Mouse (Mus musculus) heart, postnatal 4 days (tissue): Measurements from ENCODE around the gene Cd5. TPM values are rescaled to one million over a fixed set of nuclear protein-coding genes. Genes with fewer than 3 reads are reported as not detected.

ENCODE experiments used
- DNase-seq: peaks from one replicate; pipeline ENCODE4 v3.0.0; 2021
- total RNA-seq, 2 experiments: library from RNA; stranded (reverse); gene quantifications; 2 replicates each; pipeline ENCODE4 v1.2.3; 2021

The Cd5 gene
- total RNA-seq, 2 experiments from 2014 or later = 0.34 to 0.95 TPM

DNA sequence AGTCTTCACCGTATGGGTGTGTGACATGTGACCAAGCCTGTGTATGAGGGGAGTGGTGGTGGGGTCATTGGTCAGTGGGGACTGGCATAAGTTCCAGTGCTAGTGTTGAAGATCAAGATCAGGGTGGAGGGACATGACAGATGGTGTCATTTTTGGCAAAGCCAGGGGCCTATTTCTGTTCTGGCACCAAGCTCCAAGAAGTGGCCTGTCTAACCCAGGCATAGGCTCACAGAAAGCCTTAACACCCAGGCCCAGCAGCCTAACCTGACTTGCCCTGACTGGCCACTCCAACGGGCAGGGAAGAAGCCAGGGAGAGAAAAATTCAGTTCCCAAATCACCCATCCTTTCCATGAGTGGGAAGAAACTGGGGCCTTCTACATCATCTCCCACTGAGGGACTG, 18.7 kb upstream of the Cd5 start:
- DNase-seq = no peak

DNA sequence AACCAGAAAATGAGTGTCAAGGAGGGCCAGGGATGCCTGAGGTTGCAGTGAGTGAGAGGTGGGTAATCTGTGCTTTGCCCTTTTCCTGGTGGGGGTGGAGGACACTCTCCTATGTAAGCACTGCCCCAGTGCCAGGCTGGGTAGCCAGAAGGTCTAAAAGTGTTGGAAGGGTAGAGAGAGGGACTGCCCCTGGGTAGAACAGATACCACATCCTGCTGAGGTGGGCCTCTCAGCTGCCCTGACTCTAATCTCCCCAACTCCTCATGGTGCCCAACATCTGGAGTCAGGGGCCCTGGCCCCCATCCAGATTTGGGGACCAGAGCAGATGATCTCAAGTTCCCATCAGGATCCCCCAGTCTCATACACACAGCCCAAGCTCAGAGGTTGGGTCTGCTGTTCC, 18.3 kb upstream of the Cd5 start:
- DNase-seq = no peak

DNA sequence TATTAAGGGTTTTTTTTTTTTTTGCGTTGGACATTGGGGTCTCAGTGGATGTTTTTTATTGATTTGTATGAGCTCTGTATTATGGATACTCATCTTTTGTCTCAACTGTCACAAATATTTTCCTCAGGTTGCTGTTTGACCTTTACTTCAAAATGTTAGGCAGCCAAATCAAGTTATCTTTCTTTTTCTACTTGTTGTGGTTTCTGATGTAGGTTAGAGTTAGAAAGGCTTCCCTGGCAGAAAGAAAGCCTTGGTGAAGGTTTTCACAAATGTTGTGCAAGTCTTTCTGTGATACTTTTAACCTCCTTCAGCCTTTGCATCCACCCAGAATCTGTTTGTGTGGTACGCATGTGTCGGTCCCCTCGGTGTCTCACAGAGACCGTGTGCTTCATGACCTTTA, 13.8 kb upstream of the Cd5 start:
- DNase-seq = no peak

DNA sequence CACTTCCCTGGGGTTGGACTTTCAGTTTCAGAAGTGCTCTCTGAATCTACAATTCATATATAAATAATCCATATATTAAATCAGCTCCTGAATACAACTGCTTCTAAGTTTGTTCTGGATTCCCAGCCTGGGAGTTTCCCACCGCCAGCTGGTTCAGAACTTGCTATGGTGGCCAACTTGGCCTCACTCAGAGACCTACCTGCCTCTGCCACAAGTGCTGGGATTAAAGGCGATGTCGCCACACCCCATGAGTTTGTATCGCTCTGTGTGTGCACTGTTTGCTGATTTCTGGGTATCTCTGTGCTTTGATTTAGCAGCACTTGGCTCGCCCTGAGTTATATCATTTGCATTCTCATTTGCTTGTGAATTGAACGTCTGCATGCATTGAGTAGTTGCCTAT, 13.3 kb upstream of the Cd5 start:
- no peak for DNase-seq

DNA sequence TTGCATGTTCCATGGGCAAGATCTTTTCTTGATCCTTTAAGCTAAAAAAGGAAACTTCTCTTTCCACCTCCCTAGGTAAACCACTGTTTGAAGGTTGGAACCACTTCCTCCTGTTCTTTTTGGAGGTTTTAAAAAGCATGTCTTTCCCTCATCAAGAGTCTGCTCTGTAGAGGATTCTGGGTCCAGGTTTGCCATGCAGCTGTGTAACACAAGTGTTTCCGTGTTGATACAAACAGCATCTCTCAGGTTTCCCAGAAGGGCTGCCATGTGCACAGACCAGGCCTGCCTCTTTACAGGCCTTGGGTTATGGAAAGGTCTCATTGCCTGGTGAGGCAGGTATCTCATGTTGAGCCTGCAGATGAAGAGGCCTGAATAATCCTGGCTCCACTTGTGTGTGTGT, 12.8 kb upstream of the Cd5 start:
- DNase-seq = no peak

DNA sequence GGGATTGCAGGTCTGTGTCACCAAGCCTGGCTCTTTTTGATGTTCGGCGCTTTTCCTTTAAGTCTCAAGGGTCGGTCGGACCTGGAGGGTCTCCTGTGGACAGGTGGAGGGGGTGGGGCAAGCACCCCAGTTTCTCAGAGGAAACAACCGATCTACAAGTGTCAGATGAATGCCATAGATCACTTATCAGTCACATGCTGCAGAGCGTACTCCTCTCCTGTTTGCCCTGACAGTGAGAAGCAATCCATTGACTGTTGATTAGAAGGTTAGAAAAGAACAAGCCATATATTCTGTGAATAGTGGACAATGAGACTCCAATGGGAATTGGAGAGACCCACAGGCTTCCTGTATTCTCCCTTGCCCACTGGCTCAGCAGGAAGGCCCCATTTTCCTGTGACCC, 11.4 kb upstream of the Cd5 start:
- DNase-seq = no peak

DNA sequence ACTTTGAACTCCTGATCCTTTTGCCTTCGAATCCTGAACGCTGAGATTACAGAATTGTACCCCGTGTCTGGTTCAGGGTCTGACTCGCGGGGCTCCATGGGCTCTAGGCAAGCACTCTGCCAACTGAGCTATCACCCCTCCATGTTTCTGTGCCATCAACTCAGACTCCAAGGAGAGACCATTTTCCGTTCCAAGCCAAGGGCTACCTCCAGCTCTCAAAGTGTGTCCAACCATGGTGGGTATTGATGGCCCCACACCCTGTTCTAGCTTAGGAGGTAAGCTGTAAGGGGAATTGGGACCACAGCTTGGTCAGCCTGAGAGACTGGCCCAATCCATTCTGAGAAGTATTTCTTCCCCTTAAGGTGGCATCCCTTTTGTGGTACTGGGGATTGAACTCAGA, 10.5 kb upstream of the Cd5 start:
- DNase-seq = no peak

DNA sequence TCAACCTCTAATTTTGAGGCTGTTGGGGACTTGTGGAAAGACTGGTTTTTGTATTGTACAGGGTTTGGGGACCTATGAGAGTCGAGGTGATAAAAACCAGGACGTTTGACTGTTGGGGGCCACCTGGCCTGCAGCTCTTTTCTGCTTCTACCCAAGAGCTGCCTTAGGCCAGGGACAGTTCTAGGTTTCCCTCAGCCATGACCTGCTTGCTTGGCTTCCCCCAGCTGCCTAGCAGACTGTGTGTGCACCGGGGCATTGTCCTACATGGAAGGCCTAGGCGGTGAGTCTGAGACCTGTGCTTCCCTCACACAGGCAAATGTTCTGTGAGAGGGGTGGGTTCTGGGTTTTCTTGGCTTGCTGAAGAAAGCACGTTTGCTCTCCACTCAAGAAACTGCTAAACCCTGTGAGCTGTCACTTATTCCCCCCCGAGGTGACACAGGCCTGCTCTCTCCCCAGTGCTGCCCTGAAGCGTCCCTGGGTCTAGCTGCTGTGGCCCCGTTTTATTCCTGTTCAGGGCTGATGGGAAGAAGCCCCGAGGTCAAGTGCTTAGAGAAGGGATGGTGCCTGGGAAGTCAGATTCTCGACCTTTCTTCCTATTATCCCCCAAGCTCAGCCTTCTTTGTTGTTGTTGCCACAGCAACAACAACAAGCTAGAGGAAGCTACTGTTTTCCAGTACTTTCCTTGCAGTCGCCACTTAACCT, 9.8 kb upstream of the Cd5 start:
- no peak for DNase-seq

DNA sequence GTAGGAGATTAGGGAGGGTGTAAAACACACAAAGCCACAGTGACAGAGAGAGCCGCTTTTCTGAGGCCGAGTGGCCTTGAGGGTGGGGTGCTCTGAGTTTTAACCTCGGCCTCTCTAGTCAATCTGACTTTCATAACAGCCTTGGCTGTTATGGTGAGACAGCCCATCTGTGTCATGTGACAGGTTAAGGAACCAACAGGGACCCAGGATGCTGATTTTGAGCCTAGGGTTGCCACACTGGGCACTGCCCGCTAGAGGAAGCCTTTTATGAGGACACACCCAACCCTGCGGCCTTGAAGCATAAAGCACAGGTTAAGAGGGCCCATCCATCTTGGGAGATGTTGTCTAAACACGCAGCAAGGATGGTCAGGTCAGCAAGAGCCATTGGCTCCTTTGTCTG, 8.9 kb upstream of the Cd5 start:
- DNase-seq = no peak

DNA sequence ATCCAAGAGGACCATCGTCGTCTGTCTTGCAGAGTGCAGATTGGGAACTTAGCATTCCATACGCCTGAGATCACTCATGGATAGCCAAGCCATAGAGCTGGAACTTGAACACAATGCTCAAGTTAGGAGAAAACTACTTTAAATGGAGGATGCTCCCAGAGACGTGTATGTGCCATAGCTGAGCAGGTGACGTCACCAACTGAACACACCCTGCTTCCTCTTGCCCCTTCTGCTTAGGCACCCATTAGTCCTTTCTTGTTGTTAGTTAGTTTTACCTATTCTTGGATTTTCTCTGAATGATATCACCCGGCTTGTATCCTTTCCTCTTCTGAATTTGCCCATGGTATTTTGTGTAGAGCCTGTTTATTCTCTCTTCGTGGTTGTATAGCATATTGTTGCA, 8.4 kb upstream of the Cd5 start:
- DNase-seq = no peak

DNA sequence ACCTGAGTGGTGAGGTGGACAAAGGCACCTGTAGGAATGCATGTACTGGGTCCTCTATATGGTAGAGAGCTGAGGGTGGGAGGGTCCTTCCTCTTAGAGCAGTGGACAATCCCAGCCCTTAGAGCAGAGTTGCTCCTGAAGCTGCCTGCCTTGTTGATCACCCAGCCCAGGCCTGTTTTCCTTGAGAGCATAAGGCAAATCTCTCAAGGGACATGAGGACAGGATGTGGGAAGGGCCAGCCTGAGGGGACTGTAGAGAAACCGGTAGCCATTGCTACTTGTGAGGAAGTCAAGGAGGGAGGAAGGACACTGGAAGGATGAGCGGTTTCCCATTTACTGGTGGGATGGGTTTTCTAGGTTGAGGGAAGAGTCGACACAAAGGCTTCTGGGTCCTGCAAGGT, 3.8 kb upstream of the Cd5 start:
- DNase-seq = no peak

DNA sequence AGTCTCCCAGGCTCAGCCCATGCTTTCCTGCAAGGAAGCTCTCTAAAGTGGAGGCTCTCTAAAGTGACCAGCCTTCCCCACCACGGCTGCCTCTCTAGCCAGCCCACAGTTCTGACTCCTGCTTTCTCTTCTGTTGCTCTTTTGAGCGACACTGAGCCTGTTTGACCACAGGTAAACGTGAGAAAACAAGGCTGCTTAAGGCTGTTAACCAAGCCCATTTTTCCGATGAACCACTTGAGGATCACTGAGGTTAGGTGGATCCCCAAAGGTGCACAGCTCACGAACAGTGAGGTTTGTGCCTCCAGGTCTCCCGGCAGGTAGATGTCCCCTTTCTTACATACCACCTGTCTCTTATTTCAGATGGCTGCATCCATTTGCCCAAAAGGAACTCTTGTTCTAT, 3.3 kb upstream of the Cd5 start:
- no peak for DNase-seq

DNA sequence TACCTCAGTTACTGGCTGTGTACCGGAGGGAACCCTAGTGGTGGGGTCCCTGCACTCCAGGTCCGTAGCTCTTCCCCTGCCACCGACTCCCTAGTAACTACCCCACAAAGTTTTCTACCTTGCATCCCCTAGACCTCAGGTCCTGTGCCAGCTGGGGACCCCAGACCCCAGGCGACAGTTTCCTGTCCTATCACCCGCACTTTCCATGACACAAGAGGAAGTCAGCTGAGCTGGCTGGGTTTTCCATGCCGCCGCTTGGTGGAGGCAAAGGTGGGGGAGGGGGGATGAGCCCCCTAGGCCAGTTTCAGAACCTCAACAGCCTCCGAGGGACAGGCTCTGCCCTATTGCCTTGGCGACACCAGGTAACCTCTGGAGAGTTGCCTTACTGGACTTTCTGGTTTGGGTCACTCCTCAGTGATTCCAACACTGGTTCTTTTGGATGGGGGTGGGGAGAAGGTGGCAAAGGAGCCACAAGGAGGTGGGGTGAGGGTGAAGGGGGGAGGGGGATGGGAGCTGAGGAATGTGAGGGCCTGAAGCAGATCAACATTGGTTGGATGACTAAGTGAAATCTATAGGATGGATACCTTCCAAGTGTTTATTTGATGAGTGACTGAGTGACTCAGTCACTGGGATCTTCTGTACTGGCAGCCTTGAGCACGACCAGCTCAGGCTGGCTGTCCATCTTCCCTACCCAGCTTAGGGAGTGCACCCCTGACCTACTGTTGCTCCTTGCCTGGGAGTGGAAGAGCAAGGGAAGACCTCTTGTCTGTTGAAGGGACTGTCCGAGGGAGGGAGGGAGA, 2.0 kb upstream of the Cd5 start:
- no peak for DNase-seq

DNA sequence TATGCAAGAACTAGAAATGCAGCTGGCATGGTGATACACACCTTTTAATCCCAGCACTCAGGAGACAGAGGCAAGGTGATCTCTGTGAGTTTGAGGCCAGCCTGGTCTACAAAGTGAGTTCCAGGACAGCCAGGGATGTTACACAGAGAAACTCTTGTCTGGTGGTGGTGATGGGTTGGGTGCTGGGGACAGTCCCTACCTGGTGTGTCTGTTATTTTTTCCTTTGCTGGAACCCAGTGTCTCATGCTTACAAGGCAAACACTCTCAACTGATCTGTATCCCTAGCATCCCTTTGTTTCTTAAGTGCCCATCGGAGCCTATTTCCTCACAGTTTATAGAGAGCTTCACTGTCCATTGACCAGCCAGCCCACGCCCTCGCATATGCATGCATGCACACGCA, 1.1 kb upstream of the Cd5 start:
- no peak for DNase-seq

DNA sequence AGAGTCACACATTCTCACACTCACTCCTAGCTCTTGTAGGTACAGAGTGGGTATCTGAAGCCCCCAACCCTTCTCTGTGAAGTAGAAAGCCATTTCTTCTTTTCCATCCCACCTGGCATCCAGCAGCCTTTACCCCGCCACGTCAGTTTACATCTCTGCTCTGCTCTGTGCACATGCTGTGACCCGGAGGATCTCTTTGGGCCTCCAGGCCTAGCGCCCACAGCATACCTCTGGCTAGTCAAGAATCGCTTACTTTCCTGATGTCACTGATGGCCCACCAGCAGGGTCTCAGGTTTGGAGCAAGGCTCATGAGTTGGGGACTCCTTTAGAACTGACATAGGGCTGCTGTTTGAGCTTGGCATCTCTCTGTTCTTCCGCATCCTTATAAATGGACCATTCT, 764 bp downstream of the Cd5 start:
- DNase-seq = no peak

DNA sequence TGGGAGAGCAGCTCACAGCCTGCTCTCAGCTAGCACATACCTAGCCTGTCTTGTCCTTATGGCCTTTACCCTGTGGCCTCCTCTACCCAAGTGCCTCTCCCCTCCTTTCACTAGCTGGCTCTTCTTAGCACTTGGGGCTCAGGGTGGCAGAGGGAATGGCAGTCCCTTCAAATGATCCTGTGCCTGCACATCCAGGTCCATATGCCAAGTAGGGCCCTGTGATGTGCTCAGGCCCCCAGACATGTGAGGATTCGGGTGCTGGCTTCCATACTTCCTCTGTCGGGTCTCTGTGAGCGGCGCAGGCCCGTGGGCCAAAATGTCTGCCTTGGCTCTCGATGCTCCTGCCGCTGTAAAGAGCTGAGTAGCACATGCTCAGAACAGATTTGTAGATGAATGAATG, 2.9 kb downstream of the Cd5 start:
- DNase-seq = no peak

DNA sequence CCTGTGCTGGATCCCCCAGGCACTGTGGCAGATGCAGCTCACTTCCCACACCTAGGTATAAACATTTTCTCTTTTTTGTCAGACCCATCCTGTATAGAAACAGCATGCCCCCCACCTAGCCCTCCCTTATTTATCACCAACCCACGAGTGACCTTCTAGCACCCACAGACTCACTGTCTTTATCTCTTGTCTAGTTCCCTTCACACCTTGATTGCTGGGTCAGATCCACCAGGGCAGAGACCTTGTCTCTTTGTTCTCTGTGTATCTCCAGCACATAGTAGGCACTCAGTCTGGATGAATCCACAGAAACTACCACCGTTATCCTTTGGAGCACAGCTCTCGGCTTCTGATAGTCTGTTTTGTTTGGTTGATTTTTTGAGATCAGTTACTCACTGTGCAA, 3.7 kb downstream of the Cd5 start:
- no peak for DNase-seq

DNA sequence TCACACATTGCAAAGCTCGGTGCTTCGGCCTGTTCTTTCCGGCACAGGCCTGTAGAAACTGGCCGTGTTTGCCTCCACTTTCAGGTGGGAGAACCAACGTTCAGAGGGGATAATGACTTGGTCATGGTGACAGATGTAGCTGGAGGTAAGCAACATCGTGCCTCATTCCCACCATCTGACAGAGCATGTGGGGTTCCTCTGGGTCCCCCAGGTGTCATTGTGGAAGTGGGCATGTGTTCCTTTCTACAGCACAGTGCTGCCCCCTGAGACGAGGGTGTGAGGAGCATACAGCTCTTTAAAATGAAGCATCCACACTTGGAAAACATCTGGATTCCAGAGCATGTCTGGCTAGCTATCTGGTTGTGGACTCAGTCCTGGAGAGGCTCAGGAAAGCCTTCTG, 4.2 kb downstream of the Cd5 start:
- no peak for DNase-seq

DNA sequence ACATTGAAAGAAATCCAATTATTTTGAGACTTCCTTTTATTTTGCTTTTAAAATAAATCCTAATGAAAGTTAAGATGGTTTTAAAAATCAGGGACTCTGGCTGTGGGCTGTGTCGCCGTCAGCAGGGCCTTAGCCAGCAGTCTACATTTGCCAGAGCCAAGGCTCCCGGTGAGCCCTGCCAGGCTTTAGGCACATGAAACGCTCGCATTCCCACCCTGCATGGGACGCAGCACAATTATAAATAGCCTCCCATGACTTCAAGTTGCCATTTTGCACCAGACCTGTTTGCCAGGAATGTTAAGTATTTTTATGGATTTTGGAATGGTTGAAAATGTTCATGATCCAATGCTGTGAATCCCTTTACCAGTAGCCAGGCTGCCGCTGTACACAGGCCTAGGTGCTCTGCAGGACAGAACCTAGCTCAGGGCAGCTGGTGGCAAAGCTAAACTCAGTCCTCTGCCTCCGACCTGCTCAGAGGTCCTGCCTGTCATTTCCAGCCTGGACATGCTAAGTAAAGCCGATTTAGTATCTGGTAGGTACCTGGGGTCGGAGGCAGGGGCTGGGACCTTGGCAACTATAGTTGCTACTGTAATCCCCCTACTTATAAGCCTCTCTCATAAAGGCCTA, 5.2 kb downstream of the Cd5 start:
- DNase-seq = peak; percentile 43

DNA sequence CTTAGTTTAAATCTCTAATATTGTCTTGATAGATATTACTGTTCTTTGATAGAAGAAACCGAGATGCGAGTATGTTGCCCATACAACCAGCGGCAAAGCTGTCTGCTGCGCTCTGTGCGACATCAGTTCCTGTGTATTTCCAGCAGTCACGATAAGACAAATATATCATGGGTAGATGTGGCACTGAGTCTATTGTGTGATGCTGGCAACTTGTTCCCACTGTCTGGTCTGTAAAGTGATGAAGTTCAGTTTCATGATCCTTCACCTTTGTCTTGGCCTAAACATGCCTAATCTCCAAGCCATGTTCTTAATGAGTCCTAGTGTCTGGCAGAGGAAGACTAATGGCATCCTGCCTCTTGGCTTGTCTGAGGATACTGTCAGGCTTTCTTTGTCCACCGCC, 6.1 kb downstream of the Cd5 start:
- DNase-seq = no peak

DNA sequence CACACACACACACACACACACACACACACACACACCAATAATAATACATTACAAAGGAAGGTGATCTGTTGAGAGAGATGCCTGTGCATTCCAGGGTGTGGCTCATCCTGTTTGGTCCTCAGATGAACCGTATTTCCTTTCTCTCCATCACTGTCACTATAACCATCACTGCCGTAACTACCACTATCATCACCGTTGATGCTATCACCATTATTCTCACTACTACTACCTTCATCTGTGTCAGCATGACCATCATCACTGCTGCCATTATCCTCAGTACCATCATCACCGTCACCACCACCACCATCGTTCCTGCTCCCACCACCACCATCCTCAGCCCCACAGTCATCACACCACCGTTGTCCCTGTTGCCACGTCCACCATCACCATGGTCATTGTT, 6.8 kb downstream of the Cd5 start:
- no peak for DNase-seq

DNA sequence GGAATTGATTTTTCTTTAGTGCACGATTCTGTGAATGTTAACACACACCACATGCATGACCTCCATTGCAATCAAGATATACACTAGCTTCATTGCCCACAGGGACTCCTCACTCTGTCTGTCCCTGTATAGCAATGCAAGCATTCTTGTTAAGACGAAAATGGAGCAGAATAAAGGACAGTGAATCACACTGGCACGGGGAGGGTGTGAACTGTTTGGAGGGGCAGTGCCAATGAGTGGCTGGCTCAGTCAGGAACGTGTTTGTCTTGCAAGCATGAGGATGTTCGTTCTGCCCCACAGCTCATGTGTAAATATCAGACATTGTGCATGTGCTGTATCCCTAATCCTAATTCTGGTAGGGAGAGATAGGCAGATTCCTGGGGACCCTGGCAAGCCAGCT, 8.3 kb downstream of the Cd5 start:
- no peak for DNase-seq

DNA sequence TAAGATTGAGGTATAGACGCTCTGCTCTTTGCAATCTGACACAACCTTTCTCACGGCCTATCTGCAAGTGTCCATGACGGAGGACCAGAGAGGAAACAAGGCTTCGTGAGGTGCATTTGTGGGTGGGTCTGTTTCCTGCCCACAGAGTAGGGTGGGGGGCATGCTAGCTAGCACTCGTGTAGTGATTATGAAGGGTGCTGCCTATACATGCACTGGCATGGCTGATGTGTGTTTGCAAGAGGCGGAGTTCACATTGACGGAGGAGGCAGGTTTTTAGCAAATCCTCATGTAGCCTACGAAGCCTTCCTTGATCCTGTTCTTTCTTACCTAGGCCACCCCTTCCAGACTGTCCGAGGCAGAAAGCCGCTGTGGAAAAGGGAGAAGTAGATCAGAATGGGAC, 8.9 kb downstream of the Cd5 start:
- DNase-seq = no peak
